In genomic region chr2:92004617-92005016, GRCm38 (mm10) we compare ENCODE assay signal across 16 mouse cellular contexts. TPM values are rescaled to one million over a fixed set of nuclear protein-coding genes. Genes with fewer than 3 reads are reported as not detected.
DNase-seq lines count a peak whose midpoint lies in the region; ATAC-seq and TF ChIP-seq lines count a peak whose summit lies in the region.
"Had no signal": no experiment of that assay in that cellular context is flagged by ENCODE, and none has a peak within 500 bp of the region (broad histone marks: within the 10 kb centered on the region; RNA-seq: fewer than 3 reads in every experiment).

No protein-coding gene starts in this region.

- no peak overlapping the region for H3K27ac ChIP-seq in forebrain, postnatal 0 days (ENCODE audit: low read depth, low read length)
- H3K27ac ChIP-seq: limb, embryonic 10.5 days; liver, embryonic 14.5 days had no signal

- H3K27me3 ChIP-seq in forebrain, postnatal 0 days (ENCODE audit: insufficient read depth, low read length), result no peaks in the 10 kb centered on the region
- H3K27me3 ChIP-seq: heart, embryonic 12.5 days had no signal

- H3K4me1 ChIP-seq in forebrain, postnatal 0 days (ENCODE audit: insufficient read depth), result peaks cover 4% of the 10 kb centered on the region; the same call in 1 of the 2 replicates

- intact Hi-C loops in left cerebral cortex, postnatal 10 days (cut with DNase I), result loop anchor here (5.0 kb wide), 1 partner anchor 53 kb away; no protein-coding TSS in a partner anchor

- DNase-seq in adrenal gland, postnatal 10 days, result peak; percentile 37
- DNase-seq in adrenal gland, adult 18-20 months (ENCODE audit: low spot score in 2 of 2), result no peak
- peak; percentile 28 for DNase-seq in urinary bladder, postnatal 25 days (ENCODE audit: low spot score)
- DNase-seq in urinary bladder, postnatal 10 days (ENCODE audit: low spot score), result no peak
- DNase-seq in lung, postnatal 10 days, result peak; percentile 60
- no peak for DNase-seq in left cerebral cortex, postnatal 10 days (ENCODE audit: extremely low spot score in 1 of 2, low spot score in 2 of 2)
- no peak for DNase-seq in frontal cortex, postnatal 36 days (ENCODE audit: low spot score in 2 of 2)
- DNase-seq in forebrain, postnatal 0 days, result no peak
- DNase-seq: cerebellum, adult 18-20 months; kidney, adult 2 months had no signal

- H3K9me3 ChIP-seq in forebrain, postnatal 0 days (ENCODE audit: low read length), result no peaks in the 10 kb centered on the region
- H3K9me3 ChIP-seq: heart, embryonic 12.5 days; limb, embryonic 10.5 days had no signal

- H3K9ac ChIP-seq in forebrain, postnatal 0 days, result no peak overlapping the region
- H3K9ac ChIP-seq: heart, embryonic 12.5 days; liver, embryonic 14.5 days had no signal

- H3K4me2 ChIP-seq in forebrain, postnatal 0 days (ENCODE audit: low read depth), result no peak overlapping the region
- H3K4me2 ChIP-seq: heart, embryonic 12.5 days had no signal

- H3K4me3 ChIP-seq in forebrain, postnatal 0 days (ENCODE audit: low read depth, low read length), result no peak overlapping the region
- H3K4me3 ChIP-seq: heart, embryonic 12.5 days; limb, embryonic 10.5 days had no signal

- H3K36me3 ChIP-seq in forebrain, postnatal 0 days (ENCODE audit: insufficient read depth), result no peaks in the 10 kb centered on the region
- H3K36me3 ChIP-seq: limb, embryonic 10.5 days had no signal

- 76% methylated on average over 7 of the region's 7 CpGs for WGBS in forebrain, postnatal 0 days

- ATAC-seq in forebrain, postnatal 0 days, result no peak

- no peak for TF ChIP-seq CTCF in forebrain, postnatal 0 days (IDR thresholded peaks at IDR 0.05; ENCODE audit: low read depth)

RNA-seq across cellular contexts. Expression of gene Creb3l1, which starts 19.7 kb away (rescaled TPM):
- total RNA-seq in adrenal gland, postnatal 10 days (2021), result 10 to 100 TPM; 11.7 to 16.7 TPM
- 10 to 100 TPM; 10.5 to 36.6 TPM for total RNA-seq in adrenal gland, adult 18-20 months (2021)
- total RNA-seq in left cerebral cortex, postnatal 10 days (2021), result 1 to 10 TPM; 7.8 to 8.6 TPM
- 1.4 and 2.0 TPM in 2 replicates for total RNA-seq in forebrain, postnatal 0 days (2014; rRNA removed)
- 2.9 TPM in 2 replicates for polyA plus RNA-seq in forebrain, postnatal 0 days (2015; fragmentation: Nextera tagmentation; extraction: Ambion mirVana)

RNA-seq across cellular contexts. Expression of gene Dgkz, which starts 29.0 kb away (rescaled TPM):
- total RNA-seq in adrenal gland, postnatal 10 days (2021), result 10 to 100 TPM; 64.4 to 72.1 TPM
- total RNA-seq in adrenal gland, adult 18-20 months (2021), result 10 to 100 TPM; 38.9 to 40.3 TPM
- total RNA-seq in left cerebral cortex, postnatal 10 days (2021), result 100 to 1,000 TPM; 251 to 255 TPM
- 112 and 116 TPM in 2 replicates for total RNA-seq in forebrain, postnatal 0 days (2014; rRNA removed)
- 29.1 and 31.4 TPM in 2 replicates for polyA plus RNA-seq in forebrain, postnatal 0 days (2015; fragmentation: Nextera tagmentation; extraction: Ambion mirVana)

RNA-seq across cellular contexts. Expression of gene Gm9821, which starts 59.1 kb away (rescaled TPM):
- total RNA-seq in adrenal gland, postnatal 10 days (2021), result not detected
- not detected for total RNA-seq in adrenal gland, adult 18-20 months (2021)
- total RNA-seq in left cerebral cortex, postnatal 10 days (2021), result not detected
- not detected in 2 replicates for total RNA-seq in forebrain, postnatal 0 days (2014; rRNA removed)
- polyA plus RNA-seq in forebrain, postnatal 0 days (2015; fragmentation: Nextera tagmentation; extraction: Ambion mirVana), result not detected in 2 replicates
- polyA plus RNA-seq: kidney, adult 2 months; large intestine, adult 2 months; small intestine, adult 2 months; testis, adult 2 months had no signal

Comparison
In these comparisons a context has a peak if more than half of its experiments do, and no peak if none do; other contexts are left out.
1. DNase-seq: peak in adrenal gland, postnatal 10 days (single experiment), urinary bladder, postnatal 25 days (single experiment) and lung, postnatal 10 days (single experiment); none in adrenal gland, adult 18-20 months (0 of 2), urinary bladder, postnatal 10 days (single experiment), left cerebral cortex, postnatal 10 days (0 of 2), frontal cortex, postnatal 36 days (0 of 2) and forebrain, postnatal 0 days (single experiment).